16 mouse cellular contexts compared by ENCODE assay signal in genomic region chr3:124346445-124346844, GRCm38 (mm10). TPM values are rescaled to one million over a fixed set of nuclear protein-coding genes. Genes with fewer than 3 reads are reported as not detected.
A peak's percentile ranks its signal among the peaks of the same experiment; 100 is the strongest.
DNase-seq lines count a peak whose midpoint lies in the region; ATAC-seq and TF ChIP-seq lines count a peak whose summit lies in the region.
"Had no signal": no experiment of that assay in that cellular context is flagged by ENCODE, and none has a peak within 500 bp of the region (broad histone marks: within the 10 kb centered on the region; RNA-seq: fewer than 3 reads in every experiment).

No protein-coding gene starts in this region.

- TF ChIP-seq CTCF in layer of hippocampus, adult 2 months (conservative IDR thresholded peaks at IDR 0.05): peak; percentile 76
- peak; percentile 29; the same call in 1 of the 2 replicates for TF ChIP-seq CTCF in brain, embryonic 14.5 days (IDR thresholded peaks at IDR 0.05; ENCODE audit: borderline replicate concordance, extremely low read depth, insufficient read depth, insufficient read length)
- TF ChIP-seq CTCF in lung, adult 2 months (IDR thresholded peaks at IDR 0.05; ENCODE audit: insufficient read depth, low read length): no peak

- no peak overlapping the region for H3K4me2 ChIP-seq in forebrain, embryonic 12.5 days
- H3K4me2 ChIP-seq in forebrain, embryonic 16.5 days (ENCODE audit: low read length): no peak overlapping the region
- H3K4me2 ChIP-seq: embryonic facial prominence, embryonic 15.5 days; heart, embryonic 13.5 days; kidney, embryonic 15.5 days; limb, embryonic 12.5 days had no signal

- no peaks in the 10 kb centered on the region for H3K36me3 ChIP-seq in forebrain, embryonic 12.5 days (replicated peaks)
- H3K36me3 ChIP-seq in forebrain, embryonic 16.5 days (ENCODE audit: control insufficient read depth, insufficient read depth): no peaks in the 10 kb centered on the region
- H3K36me3 ChIP-seq: embryonic facial prominence, embryonic 15.5 days; G1E; heart, embryonic 13.5 days; kidney, embryonic 15.5 days; limb, embryonic 12.5 days had no signal

- no peak for TF ChIP-seq POLR2A in brain, embryonic 14.5 days (IDR thresholded peaks at IDR 0.05; ENCODE audit: borderline replicate concordance, extremely low read depth, insufficient read depth, insufficient read length, poor library complexity, severe bottlenecking)
- TF ChIP-seq POLR2A in lung, adult 2 months (IDR thresholded peaks at IDR 0.05; ENCODE audit: borderline replicate concordance, extremely low read depth, low read depth, low read length): no peak

- H3K9ac ChIP-seq in forebrain, embryonic 12.5 days: no peak overlapping the region
- no peak overlapping the region for H3K9ac ChIP-seq in forebrain, embryonic 16.5 days (replicated peaks; ENCODE audit: low read depth, low read length)
- H3K9ac ChIP-seq: embryonic facial prominence, embryonic 15.5 days; heart, embryonic 13.5 days; kidney, embryonic 15.5 days; limb, embryonic 12.5 days had no signal

- H3K9me3 ChIP-seq in forebrain, embryonic 12.5 days: no peaks in the 10 kb centered on the region
- no peaks in the 10 kb centered on the region for H3K9me3 ChIP-seq in forebrain, embryonic 16.5 days (ENCODE audit: control insufficient read depth, low read length)
- H3K9me3 ChIP-seq: embryonic facial prominence, embryonic 15.5 days; heart, embryonic 13.5 days; kidney, embryonic 15.5 days; limb, embryonic 12.5 days had no signal

- H3K27ac ChIP-seq in forebrain, embryonic 12.5 days: no peak overlapping the region
- H3K27ac ChIP-seq in forebrain, embryonic 16.5 days (ENCODE audit: low read length): no peak overlapping the region
- H3K27ac ChIP-seq in layer of hippocampus, adult 2 months: no peak overlapping the region
- H3K27ac ChIP-seq: embryonic facial prominence, embryonic 15.5 days; heart, embryonic 13.5 days; kidney, embryonic 15.5 days; limb, embryonic 12.5 days; macrophage had no signal

- intact Hi-C loops in heart, postnatal 36 days (cut with DNase I): no loop called here

- DNase-seq in layer of hippocampus, adult 2 months (ENCODE audit: low spot score in 2 of 2): no peak
- no peak for DNase-seq in layer of hippocampus, postnatal 25 days (ENCODE audit: extremely low spot score in 1 of 2, low spot score in 1 of 2)
- DNase-seq in 3T3-L1 (ENCODE audit: low read depth, low spot score): peak; percentile 58
- peak; percentile 55 for DNase-seq in brain, embryonic 14.5 days (ENCODE audit: low read depth)
- DNase-seq in lung, adult 2 months: no peak
- DNase-seq in heart, postnatal 36 days: no peak
- DNase-seq: cerebellum, adult 11-12 months; gastrocnemius, postnatal 36 days had no signal

- H3K27me3 ChIP-seq in forebrain, embryonic 12.5 days: no peaks in the 10 kb centered on the region
- H3K27me3 ChIP-seq in forebrain, embryonic 16.5 days (replicated peaks; ENCODE audit: control insufficient read depth, insufficient read depth, low read length): no peaks in the 10 kb centered on the region
- H3K27me3 ChIP-seq: embryonic facial prominence, embryonic 15.5 days; heart, embryonic 13.5 days; kidney, embryonic 15.5 days; limb, embryonic 12.5 days had no signal

- H3K4me3 ChIP-seq in forebrain, embryonic 12.5 days (replicated peaks): no peak overlapping the region
- H3K4me3 ChIP-seq in forebrain, embryonic 16.5 days (replicated peaks; ENCODE audit: low read length): no peak overlapping the region
- H3K4me3 ChIP-seq in layer of hippocampus, adult 2 months: no peak overlapping the region
- no peak overlapping the region for H3K4me3 ChIP-seq in lung, adult 2 months (replicated peaks; ENCODE audit: extremely low read depth, low read depth, low read length)
- H3K4me3 ChIP-seq: embryonic facial prominence, embryonic 15.5 days; heart, embryonic 13.5 days; kidney, embryonic 15.5 days; limb, embryonic 12.5 days had no signal

- 0 out of 2 replicates have a peak, but pooled peaks have one; percentile 36 for ATAC-seq in forebrain, embryonic 12.5 days (ENCODE audit: low FRiP score)
- no peak for ATAC-seq in forebrain, embryonic 16.5 days

- H3K4me1 ChIP-seq in forebrain, embryonic 12.5 days: no peaks in the 10 kb centered on the region
- H3K4me1 ChIP-seq in forebrain, embryonic 16.5 days (replicated peaks; ENCODE audit: control insufficient read depth, insufficient read depth, low read length): no peaks in the 10 kb centered on the region
- H3K4me1 ChIP-seq in lung, adult 2 months (ENCODE audit: control insufficient read depth, insufficient read depth, low read length): no peaks in the 10 kb centered on the region
- H3K4me1 ChIP-seq: embryonic facial prominence, embryonic 15.5 days; heart, embryonic 13.5 days; kidney, embryonic 15.5 days; limb, embryonic 12.5 days had no signal

RNA-seq across cellular contexts. Expression of gene Tram1l1, which starts 25.8 kb away (rescaled TPM):
- 26.6 and 27.8 TPM in 2 replicates for polyA plus RNA-seq in forebrain, embryonic 12.5 days (2016; fragmentation: Nextera tagmentation; extraction: Ambion mirVana)
- 32.9 and 35.8 TPM in 2 replicates for polyA plus RNA-seq in forebrain, embryonic 16.5 days (2015; fragmentation: Nextera tagmentation; extraction: Ambion mirVana)
- total RNA-seq in layer of hippocampus, adult 2 months (2021): 10 to 100 TPM; 15.9 to 16.0 TPM
- total RNA-seq in layer of hippocampus, postnatal 25 days (2021): 10 to 100 TPM; 17.1 to 18.5 TPM
- 31.3 and 32.2 TPM in 2 replicates for polyA plus RNA-seq in brain, embryonic 14.5 days (2012; rRNA removed)
- polyA plus RNA-seq in lung, adult 2 months (2012; rRNA removed): 0.40 and 0.53 TPM in 2 replicates
- under 1 TPM; 0.08 to 0.14 TPM for total RNA-seq in heart, postnatal 36 days (2021)
- total RNA-seq: G1E had no signal
- polyA plus RNA-seq: G1E, macrophage had no signal

Comparison
In these comparisons a context has a peak if more than half of its experiments do, and no peak if none do; other contexts are left out.
1. DNase-seq: peak in 3T3-L1 (single experiment) and brain, embryonic 14.5 days (single experiment); none in layer of hippocampus, adult 2 months (0 of 2), layer of hippocampus, postnatal 25 days (0 of 2), lung, adult 2 months (single experiment) and heart, postnatal 36 days (0 of 2).
2. RNA of gene Tram1l1, which starts 25.8 kb away (polyA plus RNA-seq): 32.9 to 35.8 TPM in forebrain, embryonic 16.5 days, 31.3 to 32.2 TPM in brain, embryonic 14.5 days and 26.6 to 27.8 TPM in forebrain, embryonic 12.5 days; 0.40 to 0.53 TPM in lung, adult 2 months; every median in the first group is over 10 times any median in the second.